In the genomic region with DNA sequence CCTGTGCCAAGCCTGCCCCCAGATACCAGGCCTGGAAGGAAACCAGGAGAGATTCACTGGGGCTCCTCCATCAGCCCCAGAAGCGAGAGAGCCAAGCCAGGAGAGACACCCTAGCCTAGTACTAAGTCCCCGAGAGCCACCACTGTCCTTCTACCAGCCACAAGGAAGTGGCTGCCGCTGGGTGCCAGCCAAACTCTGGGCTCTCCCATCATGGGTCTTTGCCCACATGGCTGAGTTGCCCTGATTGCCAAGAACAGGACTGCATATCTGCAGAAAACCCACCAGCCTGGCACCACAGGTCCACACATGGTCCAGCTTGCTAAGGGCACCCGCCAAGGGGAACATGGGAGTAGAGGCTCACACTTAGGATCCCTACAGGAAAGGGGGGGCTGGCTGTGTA, we compare ENCODE assay signal across 8 mouse cellular contexts. TPM values are rescaled to one million over a fixed set of nuclear protein-coding genes. Genes with fewer than 3 reads are reported as not detected.
A peak's percentile ranks its signal among the peaks of the same experiment; 100 is the strongest.
DNase-seq lines count a peak whose midpoint lies in the region; ATAC-seq and TF ChIP-seq lines count a peak whose summit lies in the region.

No protein-coding gene starts in this region.

- H3K4me1 ChIP-seq in forebrain, embryonic 13.5 days, result peaks cover 65% of the 10 kb centered on the region

- H3K79me2 ChIP-seq in C2C12 (ENCODE audit: control insufficient read depth, insufficient read depth), result peaks cover 72% of the 10 kb centered on the region

- peaks cover 52% of the 10 kb centered on the region for H3K79me3 ChIP-seq in C2C12 (ENCODE audit: low read depth)

- WGBS in forebrain, embryonic 13.5 days, result 59% methylated on average over 4 of the region's 4 CpGs

- H3K4me3 ChIP-seq in C2C12 (ENCODE audit: insufficient read depth, poor library complexity, severe bottlenecking), result peak overlapping the region; percentile 78
- H3K4me3 ChIP-seq in forebrain, embryonic 13.5 days, result peak overlapping the region; percentile 95

- H3K27ac ChIP-seq in forebrain, embryonic 13.5 days, result 0 out of 2 replicates have a peak overlapping the region, but pooled peaks have one; percentile 14

- peak overlapping the region; percentile 95 for H3K4me2 ChIP-seq in forebrain, embryonic 13.5 days

- no peak for TF ChIP-seq CTCF in C2C12 (IDR thresholded peaks at IDR 0.05; ENCODE audit: control insufficient read depth, insufficient read depth, insufficient read length)

- H3K9me3 ChIP-seq in forebrain, embryonic 13.5 days (replicated peaks), result no peaks in the 10 kb centered on the region

- intact Hi-C loops in heart, postnatal 36 days (cut with DNase I), result loop anchor here (5.0 kb wide), 1 partner anchor 58 kb away; no protein-coding TSS in a partner anchor

- H3ac ChIP-seq in C2C12 (ENCODE audit: control insufficient read depth, insufficient read length, low read depth), result peak overlapping the region; percentile 19

- H3K9ac ChIP-seq in forebrain, embryonic 13.5 days, result peak overlapping the region; percentile 100

- ATAC-seq in forebrain, embryonic 13.5 days, result no peak; the same call in 1 of the 2 replicates

- DNase-seq in adrenal gland, postnatal 36 days, result peak; percentile 85 to 86
- peak; percentile 72 to 75 for DNase-seq in heart, postnatal 36 days
- peak; percentile 63 to 72 for DNase-seq in layer of hippocampus, postnatal 10 days (ENCODE audit: low spot score in 2 of 2)
- peak; percentile 55 for DNase-seq in lung, postnatal 25 days (ENCODE audit: low spot score)
- DNase-seq in right cerebral cortex, postnatal 36 days (ENCODE audit: low spot score in 2 of 2), result peak; percentile 38 to 62
- DNase-seq in urinary bladder, postnatal 4 days (ENCODE audit: low spot score in 2 of 2), result no peak

- peaks cover 2% of the 10 kb centered on the region for H3K27me3 ChIP-seq in C2C12 (ENCODE audit: control insufficient read depth, insufficient read depth, insufficient read length)
- H3K27me3 ChIP-seq in forebrain, embryonic 13.5 days, result no peaks in the 10 kb centered on the region

- peaks cover 40% of the 10 kb centered on the region for H3K36me3 ChIP-seq in C2C12 (ENCODE audit: control insufficient read depth, insufficient read depth)
- H3K36me3 ChIP-seq in forebrain, embryonic 13.5 days (ENCODE audit: poor library complexity, severe bottlenecking), result peaks cover 36% of the 10 kb centered on the region

TF ChIP-seq in C2C12, 6 proteins besides CTCF, POLR2A, EP300 and RAD21:
- TF ChIP-seq FOSL1 (IDR thresholded peaks at IDR 0.05; ENCODE audit: insufficient read depth, low read length, poor library complexity, severe bottlenecking) (no peak), CEBPB (IDR thresholded peaks at IDR 0.05; ENCODE audit: low read depth) (no peak), MYOG (IDR thresholded peaks at IDR 0.05; ENCODE audit: control insufficient read depth, extremely low read depth, insufficient read length) (no peak), MAX (IDR thresholded peaks at IDR 0.05) (no peak), MYOD1 (IDR thresholded peaks at IDR 0.05; ENCODE audit: control insufficient read depth, insufficient read length, low read depth) (no peak), USF1 (IDR thresholded peaks at IDR 0.05; ENCODE audit: low read depth) (no peak)

RNA-seq across cellular contexts. Expression of gene Csnk1e, which starts 15.1 kb away (rescaled TPM):
- 98.6 TPM for polyA plus RNA-seq in C2C12 (2012; fragmentation: generic; extraction: Trizol)
- total RNA-seq in adrenal gland, postnatal 36 days (2021), result 10 to 100 TPM; 69.0 to 96.0 TPM
- 200 and 208 TPM in 2 replicates for polyA plus RNA-seq in forebrain, embryonic 13.5 days (2015; fragmentation: Nextera tagmentation; extraction: Ambion mirVana)
- 10 to 100 TPM; 55.8 to 60.5 TPM for total RNA-seq in heart, postnatal 36 days (2021)
- total RNA-seq in layer of hippocampus, postnatal 10 days (2021), result 100 to 1,000 TPM; 172 to 178 TPM

RNA-seq across cellular contexts. Expression of gene Tmem184b, which starts 36.9 kb away (rescaled TPM):
- polyA plus RNA-seq in C2C12 (2012; fragmentation: generic; extraction: Trizol), result 74.2 TPM
- total RNA-seq in adrenal gland, postnatal 36 days (2021), result 10 to 100 TPM; 46.6 to 75.2 TPM
- 29.4 and 31.3 TPM in 2 replicates for polyA plus RNA-seq in forebrain, embryonic 13.5 days (2015; fragmentation: Nextera tagmentation; extraction: Ambion mirVana)
- total RNA-seq in heart, postnatal 36 days (2021), result 10 to 100 TPM; 37.0 to 43.0 TPM
- total RNA-seq in layer of hippocampus, postnatal 10 days (2021), result 10 to 100 TPM; 46.1 to 48.1 TPM

Comparison
In these comparisons a context has a peak if more than half of its experiments do, and no peak if none do; other contexts are left out.
1. DNase-seq: peak in adrenal gland, postnatal 36 days (2 of 2), heart, postnatal 36 days (2 of 2), layer of hippocampus, postnatal 10 days (2 of 2), lung, postnatal 25 days (single experiment) and right cerebral cortex, postnatal 36 days (2 of 2); none in urinary bladder, postnatal 4 days (0 of 2).